Mouse (Mus musculus) heart, adult 18-20 months (tissue): ENCODE measurements around the gene Cchcr1. TPM values are rescaled to one million over a fixed set of nuclear protein-coding genes. Genes with fewer than 3 reads are reported as not detected.

Source experiments
- DNase-seq, 2 experiments: peaks; one replicate each; pipeline ENCODE4 v3.0.0; 2021 to 2022; ENCODE audit warnings: mixed read lengths in 1 of 2
- total RNA-seq, 2 experiments: library from RNA; stranded (reverse); gene quantifications; 2 replicates each; pipeline ENCODE4 v1.2.3; 2021

Gene Cchcr1
- total RNA-seq, 2 experiments from 2014 or later = 1.9 to 4.0 TPM

GRCm38 (mm10) chr17:35554761-35555397 is 38.0 kb downstream of the Cchcr1 start:
- no peak for DNase-seq

GRCm38 (mm10) chr17:35556186-35556765 is 39.4 kb downstream of the Cchcr1 start:
- DNase-seq = no peak

GRCm38 (mm10) chr17:35556812-35557211 is 39.9 kb downstream of the Cchcr1 start:
- DNase-seq = no peak

- no peak for DNase-seq
These were observed 40.5 kb downstream of the Cchcr1 start for GRCm38 (mm10) chr17:35557351-35557750.

GRCm38 (mm10) chr17:35558216-35558615 is 41.3 kb downstream of the Cchcr1 start:
- no peak for DNase-seq

GRCm38 (mm10) chr17:35567150-35567549 is 50.2 kb downstream of the Cchcr1 start, which contains the start of gene 2300002M23Rik:
2300002M23Rik (plus strand) TSS chr17:35567450.
- no peak for DNase-seq

- no peak for DNase-seq
These were observed 50.9 kb downstream of the Cchcr1 start for GRCm38 (mm10) chr17:35567767-35568166.

- DNase-seq = no peak
These were observed 52.4 kb downstream of the Cchcr1 start for GRCm38 (mm10) chr17:35569091-35569944.

- DNase-seq = no peak
These were observed 53.9 kb downstream of the Cchcr1 start for GRCm38 (mm10) chr17:35570836-35571235.

- no peak for DNase-seq
These were observed 54.6 kb downstream of the Cchcr1 start for GRCm38 (mm10) chr17:35571477-35571876.

GRCm38 (mm10) chr17:35578211-35578610 is 61.3 kb downstream of the Cchcr1 start:
- DNase-seq = peak; percentile 71 to 90

Other genes with a start within 250 kb of the Cchcr1 start
- gene H2-Q1, start 196.7 kb upstream of the Cchcr1 start, total RNA-seq = 1 to 10 TPM; 2.6 to 3.9 TPM
- gene H2-Q2, start 174.9 kb upstream of the Cchcr1 start, total RNA-seq = 1 to 10 TPM; 1.7 TPM
- gene H2-Q4, start 137.5 kb upstream of the Cchcr1 start, total RNA-seq = 10 to 100 TPM; 18.7 to 54.0 TPM
- 10 to 100 TPM in 1 of 2 experiments, 1 to 10 TPM in 1; 6.8 to 30.2 TPM for gene H2-Q6, start 92.2 kb upstream of the Cchcr1 start, total RNA-seq
- 10 to 100 TPM in 1 of 2 experiments, 1 to 10 TPM in 1; 7.4 to 21.5 TPM for gene H2-Q7, start 77.9 kb upstream of the Cchcr1 start, total RNA-seq
- 1 to 10 TPM in 1 of 2 experiments, under 1 TPM in 1; 0.62 to 2.2 TPM for gene H2-Q10, start 47.0 kb upstream of the Cchcr1 start, total RNA-seq
- gene Pou5f1, start 11.1 kb upstream of the Cchcr1 start, total RNA-seq = not detected
- gene Tcf19, start 276 bp upstream of the Cchcr1 start, total RNA-seq = 1 to 10 TPM; 1.5 to 2.1 TPM
- gene Psors1c2, start 16.1 kb downstream of the Cchcr1 start, total RNA-seq = not detected
- gene Cdsn, start 35.0 kb downstream of the Cchcr1 start, total RNA-seq = under 1 TPM; 0.27 to 0.28 TPM
- not detected for gene 2300002M23Rik, start 50.4 kb downstream of the Cchcr1 start, total RNA-seq
- not detected for gene Sfta2, start 84.4 kb downstream of the Cchcr1 start, total RNA-seq
- not detected for gene Gm9573, start 109.5 kb downstream of the Cchcr1 start, total RNA-seq
- gene Mucl3, start 126.6 kb downstream of the Cchcr1 start, total RNA-seq = not detected
- 10 to 100 TPM; 27.6 to 28.9 TPM for gene Vars2, start 150.5 kb downstream of the Cchcr1 start, total RNA-seq
- 10 to 100 TPM; 21.3 to 23.5 TPM for gene Gtf2h4, start 156.6 kb downstream of the Cchcr1 start, total RNA-seq
- gene Ddr1, start 187.5 kb downstream of the Cchcr1 start, total RNA-seq = 10 to 100 TPM; 21.7 to 24.0 TPM